Mouse (Mus musculus) heart, postnatal 0 days (tissue): Measurements from ENCODE around the gene BC049352. TPM values are rescaled to one million over a fixed set of nuclear protein-coding genes. Genes with fewer than 3 reads are reported as not detected.

ENCODE experiments used
- ATAC-seq: fragments of 200-750 bp; cut with Nextera tagmentation; 2 replicates; pipeline ENCODE4 v1.8.0; 2017; ENCODE audit warnings: low read depth, moderate number of reproducible peaks, moderate library complexity; ENCODE audit not compliant: insufficient read depth
- DNase-seq: peaks from one replicate; pipeline ENCODE4 v3.0.0-alpha.2; 2016; ENCODE audit warnings: low spot score
- H3K27ac ChIP-seq: fragments of 300-500 bp; sonication (generic); 2 replicates; pipeline ENCODE4 v1.5.1; 2014; ENCODE audit warnings: low read depth, mild to moderate bottlenecking
- H3K27me3 ChIP-seq: fragments of 300-500 bp; sonication (generic); 2 replicates; pipeline ENCODE4 v1.6.1; 2014; ENCODE audit warnings: low read length, mixed read lengths; ENCODE audit not compliant: control insufficient read depth, insufficient read depth
- H3K36me3 ChIP-seq: fragments of 300-500 bp; sonication (generic); replicated peaks from 2 replicates; pipeline ENCODE4 v1.6.1; 2014; ENCODE audit warnings: low read length, mixed read lengths; ENCODE audit not compliant: control insufficient read depth, insufficient read depth
- H3K4me1 ChIP-seq: fragments of 300-500 bp; sonication (generic); 2 replicates; pipeline ENCODE4 v1.6.1; 2014; ENCODE audit warnings: antibody characterized with exemption; ENCODE audit not compliant: control insufficient read depth, insufficient read depth
- H3K4me2 ChIP-seq: fragments of 300-500 bp; sonication (generic); 2 replicates; pipeline ENCODE4 v1.6.1; 2014; ENCODE audit warnings: low read depth, mild to moderate bottlenecking, low read length, moderate library complexity
- H3K4me3 ChIP-seq: fragments of 300-500 bp; sonication (generic); 2 replicates; pipeline ENCODE4 v1.5.1; 2014; ENCODE audit warnings: low read depth, low read length
- H3K9ac ChIP-seq: fragments of 300-500 bp; sonication (generic); replicated peaks from 2 replicates; pipeline ENCODE4 v1.6.1; 2014; ENCODE audit warnings: low read depth, low read length, mixed read lengths
- H3K9me3 ChIP-seq: fragments of 300-500 bp; sonication (generic); replicated peaks from 2 replicates; pipeline ENCODE4 v1.6.1; 2016; ENCODE audit warnings: low read length; ENCODE audit not compliant: control insufficient read depth
- CTCF ChIP-seq: IDR thresholded peaks from 2 replicates; pipeline ENCODE4 v1.5.1; 2016; ENCODE audit warnings: antibody characterized with exemption, control low read depth, low read depth
- EP300 ChIP-seq: IDR thresholded peaks from 2 replicates; pipeline ENCODE4 v1.6.1; 2016; ENCODE audit warnings: antibody characterized with exemption, low read depth
- WGBS: fragments of 180-500 bp; shearing (Covaris S2); extraction: QIAGEN DNeasy Blood & Tissue Kit; methylation state at CpG from one replicate; pipeline ENCODE4 v1.1.7; 2014; 5-methylcytosine and 5-hydroxymethylcytosine counted together
- polyA plus RNA-seq: library from polyadenylated mRNA; unstranded; fragments of >200 nt; fragmentation: Nextera tagmentation; extraction: Ambion mirVana; gene quantifications from 2 replicates; pipeline ENCODE4 v1.2.1, GENCODE M21; 2015
- total RNA-seq: library from RNA; depleted of rRNA; stranded (reverse); fragments of >200 nt; gene quantifications from 2 replicates; pipeline ENCODE4 v1.2.3, GENCODE M21; 2014; ENCODE audit warnings: low replicate concordance

Gene BC049352
- total and polyA plus RNA-seq, 2 experiments from 2014 or later: not detected

- WGBS: 55% methylated on average over 11 of the region's 11 CpGs
- DNase-seq: no peak
- no peak overlapping the region for H3K4me3 ChIP-seq
- H3K9me3 ChIP-seq: no peaks in the 10 kb centered on the region
- no peaks in the 10 kb centered on the region for H3K27me3 ChIP-seq
- no peaks in the 10 kb centered on the region for H3K36me3 ChIP-seq
- H3K4me2 ChIP-seq: no peak overlapping the region
- no peak overlapping the region for H3K9ac ChIP-seq
- H3K4me1 ChIP-seq: no peaks in the 10 kb centered on the region
- no peak for TF ChIP-seq EP300
- TF ChIP-seq CTCF: no peak
- H3K27ac ChIP-seq: no peak overlapping the region
- no peak for ATAC-seq
Observed at GRCm38 (mm10) chr9:45215526-45216179, 33.8 kb downstream of the BC049352 start.

- no peaks in the 10 kb centered on the region for H3K27me3 ChIP-seq
- no peak for TF ChIP-seq EP300
- no peak for TF ChIP-seq CTCF
- 65% methylated on average over 3 of the region's 3 CpGs for WGBS
Observed at GRCm38 (mm10) chr9:45219644-45220043, 37.8 kb downstream of the BC049352 start.

GRCm38 (mm10) chr9:45221567-45221966 lies 39.8 kb downstream of the BC049352 start:
- Histone ChIP-seq H3K9ac (no peak overlapping the region), H3K27me3 (no peaks in the 10 kb centered on the region), H3K4me2 (no peak overlapping the region), H3K4me1 (no peaks in the 10 kb centered on the region), H3K36me3 (no peaks in the 10 kb centered on the region), H3K4me3 (no peak overlapping the region), H3K9me3 (no peaks in the 10 kb centered on the region), H3K27ac (no peak overlapping the region)
- TF ChIP-seq CTCF (peak; percentile 95), EP300 (no peak)
- DNase-seq: peak; percentile 58
- WGBS: 11% methylated on average over 6 of the region's 6 CpGs
- 0 out of 2 replicates have a peak, but pooled peaks have one; percentile 53 for ATAC-seq

More at GRCm38 (mm10) chr9:45219644-45220043, 37.8 kb downstream of the BC049352 start:
- no peaks in the 10 kb centered on the region for H3K9me3 ChIP-seq
- H3K27ac ChIP-seq: no peak overlapping the region
- no peak for DNase-seq
- no peak overlapping the region for H3K9ac ChIP-seq
- H3K4me3 ChIP-seq: no peak overlapping the region
- H3K4me2 ChIP-seq: no peak overlapping the region
- no peaks in the 10 kb centered on the region for H3K36me3 ChIP-seq
- no peaks in the 10 kb centered on the region for H3K4me1 ChIP-seq
- no peak for ATAC-seq

- Histone ChIP-seq H3K9ac (no peak overlapping the region), H3K9me3 (no peaks in the 10 kb centered on the region), H3K4me3 (no peak overlapping the region), H3K27me3 (no peaks in the 10 kb centered on the region), H3K4me2 (no peak overlapping the region), H3K27ac (no peak overlapping the region), H3K4me1 (no peaks in the 10 kb centered on the region), H3K36me3 (no peaks in the 10 kb centered on the region)
- no peak for DNase-seq
- WGBS: 73% methylated on average over 8 of the region's 8 CpGs
- ATAC-seq: no peak
- TF ChIP-seq CTCF: no peak
- TF ChIP-seq EP300: no peak
Observed at GRCm38 (mm10) chr9:45229359-45229758, 47.6 kb downstream of the BC049352 start.

- no peak overlapping the region for H3K27ac ChIP-seq
- ATAC-seq (no peak), DNase-seq (no peak)
- no peaks in the 10 kb centered on the region for H3K4me1 ChIP-seq
- no peak overlapping the region for H3K4me2 ChIP-seq
- TF ChIP-seq EP300 (no peak), CTCF (no peak)
- 63% methylated on average over 6 of the region's 6 CpGs for WGBS
- no peak overlapping the region for H3K9ac ChIP-seq
- no peaks in the 10 kb centered on the region for H3K36me3 ChIP-seq
- no peaks in the 10 kb centered on the region for H3K9me3 ChIP-seq
- H3K4me3 ChIP-seq: no peak overlapping the region
- H3K27me3 ChIP-seq: no peaks in the 10 kb centered on the region
Observed at GRCm38 (mm10) chr9:45235668-45236227, 53.9 kb downstream of the BC049352 start.

GRCm38 (mm10) chr9:45236744-45237143 lies 54.9 kb downstream of the BC049352 start:
- H3K9me3 ChIP-seq: no peaks in the 10 kb centered on the region
- TF ChIP-seq EP300 (no peak), CTCF (no peak)
- no peak for ATAC-seq
- no peak overlapping the region for H3K4me3 ChIP-seq
- WGBS: 54% methylated on average over 7 of the region's 7 CpGs
- H3K9ac ChIP-seq: no peak overlapping the region
- DNase-seq: no peak
- no peaks in the 10 kb centered on the region for H3K36me3 ChIP-seq
- H3K27me3 ChIP-seq: no peaks in the 10 kb centered on the region
- H3K4me2 ChIP-seq: no peak overlapping the region
- no peaks in the 10 kb centered on the region for H3K4me1 ChIP-seq
- no peak overlapping the region for H3K27ac ChIP-seq
